Mouse (Mus musculus) hindbrain, embryonic 13.5 days (tissue): ENCODE results near the gene Snx29. TPM values are rescaled to one million over a fixed set of nuclear protein-coding genes. Genes with fewer than 3 reads are reported as not detected.

ENCODE experiments used
- ATAC-seq: fragments of 200-750 bp; cut with Nextera tagmentation; 2 replicates; pipeline ENCODE4 v1.8.0; 2017; ENCODE audit warnings: moderate TSS enrichment; ENCODE audit not compliant: low FRiP score
- H3K27ac ChIP-seq: fragments of 300-500 bp; sonication (generic); 2 replicates; pipeline ENCODE4 v1.5.1; 2015; ENCODE audit warnings: inconsistent platforms, mild to moderate bottlenecking, moderate library complexity
- H3K27me3 ChIP-seq: fragments of 300-500 bp; sonication (generic); 2 replicates; pipeline ENCODE4 v1.6.1; 2015; ENCODE audit warnings: mild to moderate bottlenecking, inconsistent platforms
- H3K36me3 ChIP-seq: fragments of 300-500 bp; sonication (generic); 2 replicates; pipeline ENCODE4 v1.6.1; 2015; ENCODE audit warnings: mild to moderate bottlenecking, inconsistent platforms
- H3K4me1 ChIP-seq: fragments of 300-500 bp; sonication (generic); replicated peaks from 2 replicates; pipeline ENCODE4 v1.6.1; 2015; ENCODE audit warnings: inconsistent platforms
- H3K4me2 ChIP-seq: fragments of 300-500 bp; sonication (generic); 2 replicates; pipeline ENCODE4 v1.6.1; 2015; ENCODE audit warnings: inconsistent platforms, mild to moderate bottlenecking, moderate library complexity
- H3K4me3 ChIP-seq: fragments of 300-500 bp; sonication (generic); 2 replicates; pipeline ENCODE4 v1.5.1; 2015; ENCODE audit warnings: mild to moderate bottlenecking, inconsistent platforms
- H3K9ac ChIP-seq: fragments of 300-500 bp; sonication (generic); 2 replicates; pipeline ENCODE4 v1.6.1; 2015; ENCODE audit warnings: mild to moderate bottlenecking, inconsistent platforms
- H3K9me3 ChIP-seq: fragments of 300-500 bp; sonication (generic); 2 replicates; pipeline ENCODE4 v1.6.1; 2016; ENCODE audit warnings: inconsistent platforms
- WGBS: fragments of 180-500 bp; shearing (Covaris S2); methylation state at CpG from one replicate; pipeline ENCODE4 v1.1.7; 2015; 5-methylcytosine and 5-hydroxymethylcytosine counted together
- polyA plus RNA-seq: library from polyadenylated mRNA; unstranded; fragments of >200 nt; fragmentation: Nextera tagmentation; extraction: Ambion mirVana; gene quantifications from 2 replicates; pipeline ENCODE4 v1.2.1, GENCODE M21; 2015

The Snx29 gene
- polyA plus RNA-seq, 1 experiment from 2014 or later, result 22.7 TPM

DNA sequence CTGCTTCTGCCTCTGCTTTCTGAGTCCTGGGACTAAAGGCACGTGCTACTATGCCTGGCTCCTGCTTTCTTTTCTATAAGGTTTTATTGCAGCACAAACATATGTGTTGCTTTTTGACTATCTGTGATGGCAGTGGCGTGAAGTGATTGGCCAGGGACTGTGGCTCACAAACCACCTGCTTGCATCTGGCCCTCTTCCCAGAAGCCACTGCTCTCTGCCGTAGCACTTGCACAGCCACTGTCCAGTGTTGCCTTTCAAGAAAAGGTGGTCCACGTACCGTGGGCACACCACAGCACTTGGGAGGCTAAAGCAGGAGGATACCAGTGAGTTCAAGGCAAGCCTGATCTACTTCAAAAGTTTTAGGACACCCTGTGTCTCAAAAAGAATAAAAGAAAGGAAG lies 154.9 kb downstream of the Snx29 start:
- WGBS, result 87% methylated on average over 5 of the region's 5 CpGs

DNA sequence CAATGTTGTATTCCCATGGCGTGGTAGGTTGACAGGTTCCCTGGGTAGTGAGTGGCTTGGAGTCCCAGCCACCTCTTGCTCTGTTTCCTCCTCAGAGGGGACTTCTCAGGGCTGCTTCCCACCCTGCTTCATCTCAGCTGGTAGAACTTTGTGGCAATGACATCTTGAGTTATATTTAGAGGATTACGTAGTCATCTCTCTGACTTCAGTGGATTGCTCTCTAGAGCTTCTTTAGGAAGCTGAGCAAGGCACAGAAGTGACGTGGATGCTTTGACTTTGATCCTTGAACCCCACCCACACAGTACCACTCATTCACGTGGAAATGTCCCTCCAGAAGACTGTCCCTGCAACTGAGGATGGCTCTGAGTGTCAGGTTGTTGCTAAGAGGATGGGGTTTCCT lies 156.9 kb downstream of the Snx29 start:
- H3K4me3 ChIP-seq, result no peak overlapping the region
- no peak for ATAC-seq
- no peaks in the 10 kb centered on the region for H3K9me3 ChIP-seq
- H3K4me2 ChIP-seq, result no peak overlapping the region
- peaks cover 19% of the 10 kb centered on the region for H3K36me3 ChIP-seq
- no peak overlapping the region for H3K27ac ChIP-seq
- H3K27me3 ChIP-seq, result no peaks in the 10 kb centered on the region
- H3K9ac ChIP-seq, result no peak overlapping the region
- no peaks in the 10 kb centered on the region for H3K4me1 ChIP-seq
- 82% methylated on average over 4 of the region's 4 CpGs for WGBS

More for the DNA sequence above, 154.9 kb downstream of the Snx29 start:
- Histone ChIP-seq H3K27ac (no peak overlapping the region), H3K9ac (no peak overlapping the region), H3K4me3 (no peak overlapping the region), H3K36me3 (peaks cover 19% of the 10 kb centered on the region), H3K4me1 (peaks cover 16% of the 10 kb centered on the region), H3K27me3 (no peaks in the 10 kb centered on the region), H3K9me3 (no peaks in the 10 kb centered on the region), H3K4me2 (no peak overlapping the region)
- no peak for ATAC-seq

GRCm38 (mm10) chr16:11482189-11482588 lies 159.5 kb downstream of the Snx29 start:
- no peak overlapping the region for H3K27ac ChIP-seq
- H3K4me2 ChIP-seq, result no peak overlapping the region
- ATAC-seq, result no peak
- 96% methylated on average over 2 of the region's 2 CpGs for WGBS
- no peak overlapping the region for H3K4me3 ChIP-seq
- peaks cover 14% of the 10 kb centered on the region for H3K36me3 ChIP-seq
- no peaks in the 10 kb centered on the region for H3K9me3 ChIP-seq
- H3K27me3 ChIP-seq, result no peaks in the 10 kb centered on the region
- H3K9ac ChIP-seq, result no peak overlapping the region
- no peaks in the 10 kb centered on the region for H3K4me1 ChIP-seq

DNA sequence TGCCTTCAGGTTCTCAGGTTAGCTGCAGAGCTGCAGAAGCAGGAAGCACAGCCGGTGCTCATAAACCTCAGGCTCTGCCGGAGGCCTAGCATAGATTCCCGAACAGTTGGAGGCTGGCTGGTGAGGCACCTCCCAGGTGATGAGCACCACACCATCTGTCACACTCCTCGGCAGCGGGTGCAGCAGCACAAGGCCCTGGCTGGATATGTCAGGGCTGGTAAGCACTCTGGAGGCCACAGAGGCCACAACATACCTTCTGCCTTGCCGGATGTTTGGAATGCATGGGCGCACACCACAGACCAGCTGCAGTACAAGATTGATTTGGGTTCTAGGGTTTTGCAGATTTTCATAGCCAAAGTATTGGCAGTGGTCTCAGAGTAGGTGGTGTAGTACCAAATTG lies 172.2 kb downstream of the Snx29 start:
- no peak overlapping the region for H3K4me3 ChIP-seq
- no peak overlapping the region for H3K9ac ChIP-seq
- H3K36me3 ChIP-seq, result peaks cover 6% of the 10 kb centered on the region; the same call in 1 of the 2 replicates
- no peak for ATAC-seq
- WGBS, result 74% methylated on average over 7 of the region's 7 CpGs
- no peak overlapping the region for H3K27ac ChIP-seq
- H3K4me2 ChIP-seq, result no peak overlapping the region
- peaks cover 16% of the 10 kb centered on the region for H3K4me1 ChIP-seq
- H3K9me3 ChIP-seq, result no peaks in the 10 kb centered on the region
- no peaks in the 10 kb centered on the region for H3K27me3 ChIP-seq

DNA sequence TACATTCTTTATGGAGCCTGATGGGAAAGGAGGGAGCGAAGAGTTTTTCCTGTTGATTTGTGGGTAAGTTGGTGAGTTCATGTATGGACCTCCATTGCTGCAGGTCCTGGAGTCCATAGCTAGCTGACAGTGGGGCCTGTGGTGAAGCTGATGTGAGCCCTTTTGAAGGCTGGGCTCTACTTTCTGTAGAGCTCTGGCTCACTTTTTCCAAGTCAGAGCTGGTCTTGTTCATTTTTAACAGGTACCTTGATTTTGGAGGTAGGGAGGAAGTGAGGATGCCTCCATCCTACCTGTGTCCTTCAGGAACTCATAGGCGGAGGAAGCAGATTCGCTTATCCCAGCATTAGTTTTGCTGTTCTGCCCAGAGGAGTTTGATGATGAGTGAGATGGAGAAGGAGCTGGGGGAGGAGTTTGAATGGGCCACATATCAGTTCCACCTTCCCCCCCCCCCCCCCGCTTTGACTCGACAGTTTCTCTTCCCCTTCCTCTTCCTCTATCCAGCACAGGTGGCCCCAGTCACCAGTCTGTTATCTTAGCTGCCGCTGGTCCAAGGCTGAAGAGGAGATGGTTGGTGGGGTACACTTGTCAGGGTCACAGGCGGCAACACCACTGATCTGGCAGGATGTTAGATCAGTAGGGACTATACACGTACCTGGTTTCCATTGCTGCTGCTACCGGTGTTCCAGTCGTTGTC lies 173.4 kb downstream of the Snx29 start:
- 93% methylated on average over 9 of the region's 10 CpGs for WGBS
- Histone ChIP-seq H3K9me3 (no peaks in the 10 kb centered on the region), H3K4me3 (no peak overlapping the region), H3K4me2 (no peak overlapping the region), H3K9ac (no peak overlapping the region), H3K36me3 (peaks cover 6% of the 10 kb centered on the region; the same call in 1 of the 2 replicates), H3K27me3 (no peaks in the 10 kb centered on the region), H3K27ac (no peak overlapping the region), H3K4me1 (peaks cover 16% of the 10 kb centered on the region)
- ATAC-seq, result no peak

- ATAC-seq, result no peak
- H3K9ac ChIP-seq, result no peak overlapping the region
- no peak overlapping the region for H3K4me3 ChIP-seq
- no peaks in the 10 kb centered on the region for H3K9me3 ChIP-seq
- 73% methylated on average over 3 of the region's 3 CpGs for WGBS
- H3K4me2 ChIP-seq, result no peak overlapping the region
- peaks cover 16% of the 10 kb centered on the region for H3K4me1 ChIP-seq
- no peak overlapping the region for H3K27ac ChIP-seq
- peaks cover 6% of the 10 kb centered on the region; the same call in 1 of the 2 replicates for H3K36me3 ChIP-seq
- no peaks in the 10 kb centered on the region for H3K27me3 ChIP-seq
These were observed 174.0 kb downstream of the Snx29 start for GRCm38 (mm10) chr16:11496721-11497120.

GRCm38 (mm10) chr16:11500061-11500460 lies 177.4 kb downstream of the Snx29 start:
- no peak overlapping the region for H3K27ac ChIP-seq
- 68% methylated on average over 4 of the region's 4 CpGs for WGBS
- no peaks in the 10 kb centered on the region for H3K9me3 ChIP-seq
- peaks cover 6% of the 10 kb centered on the region; the same call in 1 of the 2 replicates for H3K36me3 ChIP-seq
- H3K4me3 ChIP-seq, result no peak overlapping the region
- H3K4me2 ChIP-seq, result no peak overlapping the region
- no peaks in the 10 kb centered on the region for H3K27me3 ChIP-seq
- peaks cover 14% of the 10 kb centered on the region for H3K4me1 ChIP-seq
- no peak overlapping the region for H3K9ac ChIP-seq
- ATAC-seq, result no peak

DNA sequence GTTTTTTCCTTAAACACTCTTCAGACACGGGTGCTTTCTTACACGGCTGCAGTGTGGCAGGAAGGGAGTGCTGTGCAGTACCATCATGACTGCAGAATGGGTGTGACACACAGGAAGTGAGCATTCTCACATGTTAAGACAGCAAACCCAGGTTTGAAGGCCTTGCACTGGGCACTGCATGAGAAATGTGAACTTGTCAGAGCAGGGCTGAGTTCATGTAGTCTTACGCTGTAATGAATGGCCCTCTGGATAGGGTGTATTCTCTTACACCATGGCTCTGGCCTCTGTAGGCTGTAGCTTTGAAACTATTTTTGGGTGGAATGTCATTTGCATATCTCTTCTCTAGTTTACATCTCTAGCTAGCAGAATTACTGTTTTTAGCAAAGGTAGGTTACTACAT lies 178.4 kb downstream of the Snx29 start:
- H3K4me2 ChIP-seq, result no peak overlapping the region
- no peaks in the 10 kb centered on the region for H3K27me3 ChIP-seq
- ATAC-seq, result no peak
- peaks cover 24% of the 10 kb centered on the region for H3K4me1 ChIP-seq
- no peaks in the 10 kb centered on the region for H3K9me3 ChIP-seq
- no peak overlapping the region for H3K27ac ChIP-seq
- 92% methylated on average over 3 of the region's 3 CpGs for WGBS
- no peaks in the 10 kb centered on the region for H3K36me3 ChIP-seq
- no peak overlapping the region for H3K9ac ChIP-seq
- no peak overlapping the region for H3K4me3 ChIP-seq

DNA sequence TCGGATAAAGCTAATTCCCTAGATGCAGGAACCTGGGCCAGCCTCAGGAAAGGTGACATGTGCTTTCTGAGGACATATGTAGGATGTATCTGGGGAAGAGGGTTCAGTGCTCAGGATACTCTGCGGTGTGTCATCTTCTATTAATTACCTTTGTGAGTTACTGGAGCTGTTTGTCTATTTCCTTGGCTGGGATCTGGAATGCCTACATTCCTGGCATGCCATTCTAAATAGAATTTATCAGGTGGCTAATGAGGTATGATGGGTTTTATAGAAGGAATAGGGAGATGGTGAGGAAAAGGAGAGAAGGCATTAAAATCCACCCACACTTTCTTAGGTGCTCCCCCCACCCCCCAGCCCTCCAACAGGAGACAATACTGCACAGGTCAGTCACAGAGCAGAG lies 178.9 kb downstream of the Snx29 start:
- Histone ChIP-seq H3K9ac (no peak overlapping the region), H3K4me1 (peaks cover 24% of the 10 kb centered on the region), H3K36me3 (no peaks in the 10 kb centered on the region), H3K4me3 (no peak overlapping the region), H3K27me3 (no peaks in the 10 kb centered on the region), H3K4me2 (no peak overlapping the region), H3K9me3 (no peaks in the 10 kb centered on the region), H3K27ac (no peak overlapping the region)
- ATAC-seq, result no peak
- 80% methylated on average over 2 of the region's 2 CpGs for WGBS

DNA sequence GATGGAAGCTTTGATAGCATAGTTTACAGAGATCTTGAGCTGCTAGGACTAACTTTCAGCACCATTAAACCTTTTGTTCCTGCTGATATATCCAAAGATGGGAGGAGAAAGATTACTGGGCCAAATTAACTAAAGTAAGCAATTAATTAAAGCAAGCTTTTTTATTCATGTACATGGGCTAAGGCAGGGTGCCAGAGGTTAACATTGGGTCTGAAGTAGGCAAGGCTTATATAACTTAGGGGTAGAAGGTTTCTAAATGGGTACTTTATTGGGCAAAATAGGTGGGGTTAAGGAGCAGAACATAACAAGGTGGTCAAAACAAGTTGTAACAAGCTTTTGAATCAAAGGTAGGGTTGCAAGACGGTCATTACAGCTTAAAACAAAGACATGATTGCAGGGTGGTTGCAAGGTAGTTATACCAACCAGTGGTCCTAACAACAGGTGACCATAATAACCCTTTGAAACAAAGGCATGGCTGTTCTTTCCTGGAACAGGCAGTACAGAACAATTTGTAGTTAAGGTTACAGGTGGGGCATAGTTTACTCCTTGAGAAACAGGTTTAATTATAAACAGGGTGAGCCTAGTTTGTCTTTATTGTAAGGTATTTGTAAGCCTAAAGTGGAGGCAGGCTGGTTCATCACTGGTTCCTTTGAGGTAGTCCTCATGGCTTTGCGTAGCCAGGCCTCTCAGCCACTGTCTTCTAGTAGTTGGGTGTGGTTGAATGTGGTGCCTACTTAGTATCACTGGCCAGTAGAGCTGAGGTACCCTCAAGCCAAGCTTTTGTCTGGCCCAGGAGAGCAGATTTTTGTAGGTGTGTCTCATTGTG lies 182.2 kb downstream of the Snx29 start:
- no peak overlapping the region for H3K4me3 ChIP-seq
- H3K9me3 ChIP-seq, result no peaks in the 10 kb centered on the region
- no peak for ATAC-seq
- no peaks in the 10 kb centered on the region for H3K27me3 ChIP-seq
- H3K9ac ChIP-seq, result no peak overlapping the region
- H3K4me1 ChIP-seq, result peaks cover 10% of the 10 kb centered on the region
- no peak overlapping the region for H3K27ac ChIP-seq
- H3K4me2 ChIP-seq, result no peak overlapping the region
- WGBS, result 97% methylated on average over 2 of the region's 2 CpGs
- no peaks in the 10 kb centered on the region for H3K36me3 ChIP-seq

DNA sequence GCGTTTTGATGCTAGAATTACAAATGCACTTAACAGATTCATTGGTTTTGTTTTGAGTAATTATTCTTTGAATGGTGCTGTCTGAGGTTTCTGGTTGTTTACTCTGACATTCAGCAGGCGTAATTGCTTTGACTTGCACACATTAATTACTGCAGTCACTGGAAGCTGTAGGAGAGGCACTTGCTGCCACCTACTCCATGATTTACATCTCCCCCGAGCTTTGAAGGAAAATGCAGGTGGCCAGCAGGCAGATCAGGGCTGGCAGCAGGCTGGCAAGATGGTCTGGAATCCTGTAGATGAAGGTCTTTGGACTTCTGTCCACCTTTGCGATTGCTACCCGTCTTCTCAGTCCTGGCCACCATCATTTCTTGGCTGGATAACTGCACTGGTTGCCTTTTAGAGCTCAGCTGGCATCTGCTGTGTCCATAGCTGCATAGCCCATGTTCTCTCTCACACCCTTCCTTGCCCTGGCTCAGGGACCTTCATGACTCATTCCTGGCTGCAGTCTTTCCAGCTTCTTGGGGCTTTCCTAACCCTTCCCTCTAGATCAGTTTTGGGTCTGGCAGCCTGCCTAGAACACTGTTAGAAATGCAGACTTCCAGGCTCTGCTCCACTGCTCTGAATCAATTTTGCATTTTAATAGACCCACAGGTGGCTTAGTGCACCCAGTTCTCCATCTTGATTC lies 182.9 kb downstream of the Snx29 start:
- no peak overlapping the region for H3K9ac ChIP-seq
- no peaks in the 10 kb centered on the region for H3K9me3 ChIP-seq
- no peaks in the 10 kb centered on the region for H3K27me3 ChIP-seq
- H3K4me2 ChIP-seq, result no peak overlapping the region
- H3K4me1 ChIP-seq, result peaks cover 10% of the 10 kb centered on the region
- H3K36me3 ChIP-seq, result no peaks in the 10 kb centered on the region
- no peak for ATAC-seq
- 0 out of 2 replicates have a peak overlapping the region, but pooled peaks have one; percentile 8 for H3K27ac ChIP-seq
- H3K4me3 ChIP-seq, result no peak overlapping the region
- whole genome bisulfite sequencing, result 79% methylated on average over 5 of the region's 5 CpGs

DNA sequence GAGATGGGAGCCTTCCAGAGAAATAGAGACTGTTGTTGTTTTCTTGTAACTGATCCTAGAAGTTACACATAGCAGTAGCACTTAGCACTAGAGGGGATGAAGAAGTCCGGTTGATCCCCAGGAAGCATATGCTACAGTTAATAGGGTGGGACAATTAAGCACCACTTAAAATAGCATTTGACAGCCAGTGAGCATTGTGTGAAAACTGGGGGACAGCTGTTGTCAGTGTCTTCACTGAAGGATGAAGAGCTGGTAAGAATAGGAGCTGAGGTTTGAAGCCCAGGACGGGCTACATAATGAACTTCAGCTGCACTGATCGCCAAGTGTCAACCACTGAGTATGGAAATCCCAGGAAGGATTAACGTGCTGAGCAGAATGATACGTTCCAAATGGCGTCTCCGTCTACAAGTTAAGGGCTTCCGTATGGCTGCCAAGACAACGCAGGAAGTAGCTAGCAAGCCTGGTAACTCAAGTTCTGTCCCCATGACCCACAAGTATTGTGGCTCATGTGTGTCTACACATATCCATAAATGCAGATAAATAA lies 184.6 kb downstream of the Snx29 start:
- Histone ChIP-seq H3K27ac (no peak overlapping the region), H3K4me2 (no peak overlapping the region), H3K9me3 (no peaks in the 10 kb centered on the region), H3K4me1 (peaks cover 10% of the 10 kb centered on the region), H3K9ac (no peak overlapping the region), H3K4me3 (no peak overlapping the region), H3K36me3 (0 out of 2 replicates have a peak, but pooled peaks cover 4% of the 10 kb centered on the region), H3K27me3 (no peaks in the 10 kb centered on the region)
- no peak for ATAC-seq
- 85% methylated on average over 9 of the region's 9 CpGs for WGBS
